Mouse (Mus musculus) v-Abl transformed pro-B cells (cell line): ENCODE measurements around the gene Snx9.

Experiments
- in situ Hi-C, 2 experiments: fragments of 400-800 bp; cut with MboI; formaldehyde crosslinking; loops; one replicate each; pipeline ENCODE4 v1.15.1; 2025; ENCODE audit not compliant: unreplicated experiment in 2 of 2

The Snx9 gene

GRCm38 (mm10) chr17:5841128-5841942 is at the start of gene Snx9:
TSS of gene Snx9 (plus strand) at chr17:5841329.
- in situ Hi-C loops: no loop called here

GRCm38 (mm10) chr17:5792164-5792791 is 48.9 kb upstream of the Snx9 start:
- in situ Hi-C loops: loop anchor here (10.0 to 25.0 kb wide), 2 partner anchors 103 to 220 kb away; no protein-coding TSS in a partner anchor

DNA sequence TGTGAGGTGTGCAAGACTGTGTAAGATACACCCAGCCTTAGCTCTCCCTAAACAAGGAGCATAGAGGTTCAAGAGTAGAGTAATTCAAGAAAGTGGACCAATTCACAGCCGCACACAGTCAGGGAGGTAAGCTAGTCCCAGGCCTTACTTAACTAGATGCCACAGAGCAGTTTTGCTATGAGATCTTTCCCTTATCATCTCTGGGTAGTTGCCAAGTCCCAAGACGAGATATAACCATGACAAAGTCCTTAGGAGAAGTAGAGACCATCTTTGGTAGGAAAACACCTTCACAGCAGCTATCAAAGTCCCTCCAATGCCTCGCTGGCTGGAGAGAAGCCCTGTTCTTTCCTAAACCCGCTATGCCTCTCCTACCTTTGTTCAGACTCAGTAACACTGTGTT is 47.5 kb upstream of the Snx9 start:
- in situ Hi-C loops: loop anchor here (10.0 to 25.0 kb wide), 2 partner anchors 101 to 219 kb away; no protein-coding TSS in a partner anchor

- in situ Hi-C loops: loop anchor here (10.0 to 25.0 kb wide), 2 partner anchors 101 to 218 kb away; no protein-coding TSS in a partner anchor
Observed at GRCm38 (mm10) chr17:5794276-5794675, 46.9 kb upstream of the Snx9 start.

- in situ Hi-C loops: loop anchor here (5.0 to 25.0 kb wide), 6 partner anchors 37 to 358 kb away; no protein-coding TSS in a partner anchor
Observed at GRCm38 (mm10) chr17:5795369-5795768, 45.8 kb upstream of the Snx9 start.

DNA sequence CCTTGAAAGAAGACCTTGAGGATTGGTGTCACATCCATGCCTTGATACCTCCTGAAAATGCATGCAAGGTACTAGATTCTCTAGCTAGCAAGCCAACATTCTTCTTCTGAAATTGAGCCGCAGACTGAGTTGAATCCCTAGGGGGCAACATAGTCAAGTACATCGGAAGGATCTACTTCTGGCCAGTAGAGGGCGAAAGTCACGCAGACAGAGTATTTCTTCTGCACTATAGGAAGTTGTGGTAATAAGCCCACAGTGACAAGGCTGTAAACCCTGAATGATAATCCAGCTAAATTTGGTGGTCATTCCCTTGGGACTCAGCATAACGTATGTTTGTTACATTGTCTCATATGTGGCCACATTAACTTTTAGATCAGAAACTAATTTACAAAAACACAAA is 45.3 kb upstream of the Snx9 start:
- in situ Hi-C loops: loop anchor here (5.0 to 25.0 kb wide), 6 partner anchors 36 to 359 kb away; no protein-coding TSS in a partner anchor

- in situ Hi-C loops: loop anchor here (5.0 to 25.0 kb wide), 6 partner anchors 35 to 360 kb away; no protein-coding TSS in a partner anchor
Observed at GRCm38 (mm10) chr17:5797124-5797760, 43.9 kb upstream of the Snx9 start.

GRCm38 (mm10) chr17:5798221-5798801 is 42.8 kb upstream of the Snx9 start:
- in situ Hi-C loops: loop anchor here (5.0 to 25.0 kb wide), 6 partner anchors 34 to 361 kb away; no protein-coding TSS in a partner anchor

DNA sequence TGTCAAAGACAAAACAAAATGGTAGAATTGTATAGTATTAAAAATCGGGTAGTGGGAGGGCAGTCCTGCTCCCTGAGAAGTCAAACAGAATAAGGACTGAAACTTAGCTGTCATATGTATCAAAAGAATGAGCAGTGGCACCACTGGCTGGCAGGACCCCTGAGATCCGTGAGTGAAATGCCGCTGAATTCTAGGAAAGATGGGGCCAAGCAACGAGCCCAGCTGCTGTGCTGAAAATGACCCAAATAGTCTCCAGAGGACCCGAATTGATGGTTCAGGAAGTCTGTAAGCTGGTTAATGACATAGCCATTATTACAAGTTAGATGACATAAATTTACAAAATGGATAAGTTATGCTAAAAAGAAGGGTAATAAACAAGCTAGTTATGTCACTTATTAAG is 42.2 kb upstream of the Snx9 start:
- in situ Hi-C loops: loop anchor here (5.0 to 25.0 kb wide), 6 partner anchors 33 to 362 kb away; no protein-coding TSS in a partner anchor

DNA sequence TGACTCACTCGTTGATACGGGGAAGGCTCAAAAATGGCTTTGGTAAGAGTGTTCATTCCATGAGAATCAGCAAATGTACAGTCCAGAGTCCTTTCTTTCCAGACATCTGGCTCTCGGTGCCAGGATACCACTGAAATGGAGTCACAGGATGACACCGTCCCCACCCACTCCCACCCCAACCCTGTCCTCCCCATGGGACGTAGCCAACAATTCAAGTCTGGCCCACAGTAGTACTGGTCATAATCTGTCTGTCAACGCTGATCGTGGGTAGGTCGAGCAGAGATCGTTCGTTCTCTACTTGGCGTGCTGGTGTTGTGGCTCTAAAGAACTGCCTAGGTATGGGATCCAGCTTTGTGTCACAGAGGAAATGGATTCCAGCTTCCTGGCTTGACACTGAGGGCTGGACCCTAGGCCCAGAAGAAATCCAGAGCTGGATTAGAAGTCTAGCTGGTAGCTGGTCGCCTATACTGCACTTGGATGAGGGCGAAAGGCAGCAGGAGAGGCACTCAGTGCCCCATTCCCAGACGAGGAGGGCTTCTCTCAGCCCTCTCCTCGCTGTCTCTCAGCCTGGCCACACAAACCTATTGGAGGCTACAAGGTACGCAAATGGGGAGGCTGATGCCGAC is 41.6 kb upstream of the Snx9 start:
- in situ Hi-C loops: loop anchor here (5.0 to 25.0 kb wide), 6 partner anchors 33 to 362 kb away; no protein-coding TSS in a partner anchor

- in situ Hi-C loops: no loop called here
Observed at GRCm38 (mm10) chr17:5800254-5800653, 40.9 kb upstream of the Snx9 start.

DNA sequence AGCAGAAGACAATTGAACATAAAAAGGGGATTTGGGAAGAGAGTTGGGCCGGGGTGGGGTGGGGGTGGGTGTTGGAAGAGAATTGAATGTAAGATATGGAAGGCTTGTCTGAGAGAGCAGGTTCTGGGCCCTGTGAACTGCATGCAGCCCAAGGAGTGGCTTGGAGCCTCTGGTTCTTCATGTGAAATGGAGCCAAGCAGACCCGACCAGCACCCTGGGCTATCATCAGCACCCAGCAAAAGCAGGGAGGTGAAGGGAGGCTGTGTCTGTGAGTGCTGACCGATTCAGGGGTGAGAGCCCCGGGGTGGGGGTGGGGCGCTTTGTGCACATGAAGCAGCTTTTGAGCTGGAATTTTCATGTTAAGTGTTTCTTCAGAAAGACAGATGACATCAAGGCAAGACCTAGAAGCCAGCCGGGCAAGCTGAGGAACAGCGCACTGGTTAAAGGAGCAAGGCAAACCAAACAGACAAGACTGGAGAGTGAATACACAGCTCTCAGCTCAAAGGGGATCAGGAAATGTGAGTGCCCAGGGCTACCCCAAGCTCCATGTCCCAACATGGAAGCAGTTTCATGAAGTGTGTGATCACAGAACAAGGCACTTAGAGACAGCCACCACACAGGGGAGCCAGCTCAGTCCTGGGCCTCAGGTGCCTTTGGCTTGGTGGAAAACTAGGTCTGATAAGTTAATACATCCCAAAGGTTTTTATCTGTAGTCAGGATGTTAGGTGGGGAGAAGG is 40.1 kb upstream of the Snx9 start:
- in situ Hi-C loops: no loop called here

GRCm38 (mm10) chr17:5801761-5802655 is 39.1 kb upstream of the Snx9 start:
- in situ Hi-C loops: no loop called here

DNA sequence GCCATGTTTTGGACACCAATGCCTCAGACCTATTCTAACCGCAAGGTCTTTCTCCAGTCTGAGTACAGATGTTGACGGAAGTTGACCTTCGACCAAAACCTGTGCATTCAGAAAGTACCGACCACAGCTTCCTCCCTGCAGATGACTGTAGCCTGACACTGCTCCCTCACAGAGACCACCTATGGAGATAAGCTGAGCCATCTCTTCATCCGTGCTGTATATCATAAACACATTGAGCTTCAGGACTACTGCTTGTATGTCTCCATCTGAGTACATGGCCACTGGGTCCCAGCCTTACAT is 38.5 kb upstream of the Snx9 start:
- in situ Hi-C loops: no loop called here

GRCm38 (mm10) chr17:5803229-5804012 is 37.7 kb upstream of the Snx9 start:
- in situ Hi-C loops: no loop called here

GRCm38 (mm10) chr17:5804370-5805150 is 36.6 kb upstream of the Snx9 start:
- in situ Hi-C loops: no loop called here
